Mouse (Mus musculus) heart, adult 2 months (tissue): ENCODE measurements around the gene Agpat4. TPM values are rescaled to one million over a fixed set of nuclear protein-coding genes. Genes with fewer than 3 reads are reported as not detected.

Experiments
- DNase-seq, 2 experiments: peaks; one replicate each; pipeline ENCODE4 v3.0.0; 2021
- H3K27ac ChIP-seq: fragments of 200-600 bp; 2 replicates; pipeline ENCODE4 v1.8.1; 2022
- H3K27me3 ChIP-seq: fragments of 200-500 bp; 2 replicates; pipeline ENCODE4 v1.6.1; 2012; ENCODE audit warnings: mild to moderate bottlenecking, low read length, inconsistent platforms, mixed read lengths; ENCODE audit not compliant: control insufficient read depth, insufficient read depth
- H3K36me3 ChIP-seq: fragments of 200-500 bp; 2 replicates; pipeline ENCODE4 v1.6.1; 2012; ENCODE audit warnings: low read length, inconsistent platforms; ENCODE audit not compliant: control insufficient read depth, insufficient read depth
- H3K4me1 ChIP-seq: fragments of 200-500 bp; 2 replicates; pipeline ENCODE4 v1.6.1; 2011; ENCODE audit warnings: low read length; ENCODE audit not compliant: control insufficient read depth, insufficient read depth
- H3K4me3 ChIP-seq: fragments of 200-600 bp; 2 replicates; pipeline ENCODE4 v1.8.1; 2022
- H3K79me2 ChIP-seq: fragments of 200-500 bp; replicated peaks from 2 replicates; pipeline ENCODE4 v1.6.1; 2012; ENCODE audit warnings: mild to moderate bottlenecking, inconsistent platforms, low read length, moderate library complexity, mixed read lengths; ENCODE audit not compliant: control insufficient read depth, insufficient read depth
- H3K9ac ChIP-seq: fragments of 200-500 bp; 2 replicates; pipeline ENCODE4 v1.6.1; 2012; ENCODE audit warnings: low read depth, mild to moderate bottlenecking, control low read depth, inconsistent platforms, low read length, mixed read lengths
- CTCF ChIP-seq: fragments of 200-600 bp; IDR thresholded peaks from 2 replicates; pipeline ENCODE4 v1.8.1; 2022; ENCODE audit warnings: antibody characterized with exemption, mild to moderate bottlenecking, moderate library complexity
- EP300 ChIP-seq: fragments of 200-500 bp; IDR thresholded peaks from 2 replicates; pipeline ENCODE4 v1.6.1; 2011; ENCODE audit warnings: low read depth, low read length, control low read depth; ENCODE audit not compliant: insufficient read depth
- POLR2A ChIP-seq: fragments of 200-500 bp; IDR thresholded peaks from 2 replicates; pipeline ENCODE4 v1.6.1; 2011; ENCODE audit warnings: mild to moderate bottlenecking, low read depth, low read length, control low read depth; ENCODE audit not compliant: insufficient read depth
- WGBS: fragments of 180-500 bp; shearing (Covaris S2); methylation state at CpG from one replicate; pipeline ENCODE4 v1.1.7; 2018; 5-methylcytosine and 5-hydroxymethylcytosine counted together
- intact Hi-C: fragments of 180-260 bp; cut with DNase I; formaldehyde crosslinking; loops from one replicate; pipeline ENCODE4 v1.15.1; 2025
- long read RNA-seq: library from polyadenylated mRNA; stranded (forward); transcript quantifications from one replicate; pipeline ENCODE4 v2.0.0, GENCODE M21; 2021
- polyA plus RNA-seq: library from polyadenylated mRNA; depleted of rRNA; stranded (reverse); fragments of >200 nt; gene quantifications from 2 replicates; pipeline ENCODE4 v1.2.3, GENCODE M21; 2012; rRNA removed
- total RNA-seq, 2 experiments: library from RNA; stranded (reverse); gene quantifications; 2 replicates each; pipeline ENCODE4 v1.2.3; 2021

Gene Agpat4
- total RNA-seq = 1 to 10 TPM; 4.4 to 5.3 TPM
- 4.8 and 5.2 TPM in 2 replicates for polyA plus RNA-seq
- long read RNA-seq, transcript Agpat4-201 (9 exons, 1,915 nt) = major isoform, 6 of 6 reads
- long read RNA-seq, partial matches to known transcripts = 0 of 6 reads
- long read RNA-seq, other reads (novel, unspliced or antisense) = 0 of 6 reads

DNA sequence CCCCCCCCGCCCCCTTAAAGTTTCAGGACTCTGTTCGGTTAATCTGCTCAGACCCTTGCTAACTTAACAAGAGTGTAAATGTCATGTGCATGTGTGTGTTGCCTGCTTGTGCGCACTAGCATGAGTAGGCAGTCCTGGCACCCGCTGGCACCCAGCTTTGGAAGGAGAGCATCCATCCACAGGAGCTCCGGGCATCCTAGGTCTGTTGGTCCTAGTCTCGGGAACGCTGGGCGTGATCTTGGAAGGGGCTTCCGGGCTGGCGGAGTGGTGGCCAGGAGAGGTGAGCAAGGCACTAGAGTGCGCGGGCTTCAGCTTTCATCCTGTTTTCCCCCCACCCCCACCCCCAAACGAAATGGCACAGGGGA is at the start of gene Agpat4:
TSS of gene Agpat4 (plus strand) at position 144 of the 365 bp plus-strand sequence.
- TF ChIP-seq POLR2A (no peak), CTCF (no peak), EP300 (no peak)
- peaks cover 1% of the 10 kb centered on the region for H3K4me1 ChIP-seq
- H3K4me3 ChIP-seq = peak within 1 kb of the TSS; percentile 70
- intact Hi-C loops = loop anchor here (5.0 kb wide), 4 partner anchors 54 to 254 kb away; no protein-coding TSS in a partner anchor
- 2% methylated on average over 13 of the region's 13 CpGs for WGBS
- no peaks in the 10 kb centered on the region for H3K27me3 ChIP-seq
- H3K36me3 ChIP-seq = no peaks in the 10 kb centered on the region; the same call in 1 of the 2 replicates
- peak within 1 kb of the TSS; percentile 86 for H3K27ac ChIP-seq
- H3K79me2 ChIP-seq = no peaks in the 10 kb centered on the region
- H3K9ac ChIP-seq = peak within 1 kb of the TSS; percentile 82
- no peak for DNase-seq

DNA sequence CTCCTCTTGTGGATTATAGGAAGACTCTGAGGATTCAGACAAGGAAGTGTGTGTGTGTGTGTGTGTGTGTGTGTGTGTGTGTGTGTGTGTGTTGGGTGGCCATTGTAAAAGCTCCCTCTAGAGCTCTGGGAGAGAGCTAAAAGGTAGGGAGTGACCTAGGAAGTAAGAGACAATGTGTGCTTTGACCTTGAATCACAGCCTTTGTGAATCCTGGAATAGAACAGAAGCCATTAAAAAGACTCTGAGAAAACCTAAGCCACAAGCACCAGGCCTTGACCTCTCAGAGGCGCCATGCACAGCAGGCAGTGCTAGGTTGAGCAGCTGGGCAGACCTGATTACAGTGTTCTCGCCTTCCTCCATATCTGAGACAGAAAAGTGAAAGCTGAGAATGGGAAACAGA is 41.7 kb upstream of the Agpat4 start:
- no peaks in the 10 kb centered on the region for H3K36me3 ChIP-seq
- H3K27ac ChIP-seq = no peak overlapping the region
- WGBS = 58% methylated on average over 2 of the region's 2 CpGs
- no peaks in the 10 kb centered on the region for H3K79me2 ChIP-seq
- TF ChIP-seq CTCF (no peak), POLR2A (no peak), EP300 (no peak)
- H3K27me3 ChIP-seq = no peaks in the 10 kb centered on the region
- H3K4me1 ChIP-seq = no peaks in the 10 kb centered on the region
- H3K9ac ChIP-seq = no peak overlapping the region
- intact Hi-C loops = no loop called here
- DNase-seq = no peak
- H3K4me3 ChIP-seq = no peak overlapping the region

DNA sequence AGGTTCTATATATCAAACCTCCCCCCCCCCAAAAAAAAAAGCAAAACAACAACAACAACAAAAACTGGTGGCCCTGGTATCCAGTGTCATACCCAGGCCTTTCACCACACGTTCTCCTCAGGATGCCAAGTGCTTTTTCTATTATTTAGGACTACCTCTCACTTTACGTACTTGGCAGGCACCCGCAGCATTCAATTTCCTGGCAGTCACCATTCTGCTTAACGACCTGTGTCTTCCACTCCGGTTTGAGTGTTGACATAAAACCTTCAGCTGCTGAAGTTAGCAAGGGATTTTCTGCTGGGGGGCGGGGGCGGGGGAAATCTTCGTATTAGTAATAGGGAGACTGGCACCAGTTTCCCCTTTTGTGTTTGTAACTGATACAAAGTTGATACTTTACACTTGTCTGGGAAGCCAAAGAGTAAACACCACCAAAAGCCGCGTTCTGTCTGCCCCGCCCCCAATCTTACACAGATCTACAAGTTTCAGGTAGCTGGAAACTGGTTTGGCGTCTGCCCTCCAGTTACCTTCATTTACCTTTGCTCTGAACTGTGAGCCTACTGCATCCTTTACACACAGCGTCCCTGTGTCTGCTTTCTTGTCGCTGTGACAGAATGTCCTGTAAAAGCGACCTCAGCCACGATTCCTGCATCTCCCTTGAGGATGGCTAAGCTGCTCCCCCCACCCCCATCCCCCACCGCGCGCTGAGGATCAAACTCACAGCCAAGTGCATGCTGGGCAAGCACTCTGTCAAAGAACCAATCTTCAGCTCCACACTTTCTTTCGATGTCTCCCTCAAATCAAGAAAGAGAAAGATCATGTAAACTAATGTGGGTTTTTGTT is 37.6 kb upstream of the Agpat4 start:
- TF ChIP-seq POLR2A (no peak), EP300 (no peak), CTCF (no peak)
- intact Hi-C loops = no loop called here
- no peak for DNase-seq
- Histone ChIP-seq H3K36me3 (no peaks in the 10 kb centered on the region), H3K79me2 (no peaks in the 10 kb centered on the region), H3K9ac (no peak overlapping the region), H3K27me3 (no peaks in the 10 kb centered on the region), H3K27ac (no peak overlapping the region), H3K4me3 (no peak overlapping the region), H3K4me1 (no peaks in the 10 kb centered on the region)
- 33% methylated on average over 20 of the region's 20 CpGs for WGBS

DNA sequence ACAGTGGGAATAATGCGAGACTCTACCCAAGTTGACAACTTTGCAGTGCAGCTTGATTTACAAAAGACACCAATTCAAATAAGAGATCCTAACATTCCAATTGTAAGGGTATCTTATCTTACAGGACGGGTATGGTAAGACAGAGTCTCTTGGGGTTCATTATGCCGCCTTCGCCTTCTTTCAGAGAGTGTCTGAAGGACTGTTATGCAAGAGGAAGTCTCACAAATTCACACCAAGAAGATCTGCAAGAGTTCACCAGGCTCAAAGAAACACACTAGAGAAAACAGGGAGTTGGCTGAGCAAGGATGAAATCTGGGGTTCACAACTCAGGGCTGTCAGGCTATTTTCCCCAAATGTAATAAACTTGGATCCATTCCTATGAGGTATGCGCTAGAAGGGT is 36.3 kb upstream of the Agpat4 start:
- H3K27ac ChIP-seq = no peak overlapping the region
- no peaks in the 10 kb centered on the region for H3K27me3 ChIP-seq
- no peaks in the 10 kb centered on the region for H3K79me2 ChIP-seq
- H3K9ac ChIP-seq = no peak overlapping the region
- H3K4me3 ChIP-seq = no peak overlapping the region
- H3K36me3 ChIP-seq = no peaks in the 10 kb centered on the region
- no peak for TF ChIP-seq CTCF
- no peak for TF ChIP-seq EP300
- TF ChIP-seq POLR2A = no peak
- intact Hi-C loops = no loop called here
- DNase-seq = no peak
- 65% methylated on average over 5 of the region's 5 CpGs for WGBS
- H3K4me1 ChIP-seq = no peaks in the 10 kb centered on the region

DNA sequence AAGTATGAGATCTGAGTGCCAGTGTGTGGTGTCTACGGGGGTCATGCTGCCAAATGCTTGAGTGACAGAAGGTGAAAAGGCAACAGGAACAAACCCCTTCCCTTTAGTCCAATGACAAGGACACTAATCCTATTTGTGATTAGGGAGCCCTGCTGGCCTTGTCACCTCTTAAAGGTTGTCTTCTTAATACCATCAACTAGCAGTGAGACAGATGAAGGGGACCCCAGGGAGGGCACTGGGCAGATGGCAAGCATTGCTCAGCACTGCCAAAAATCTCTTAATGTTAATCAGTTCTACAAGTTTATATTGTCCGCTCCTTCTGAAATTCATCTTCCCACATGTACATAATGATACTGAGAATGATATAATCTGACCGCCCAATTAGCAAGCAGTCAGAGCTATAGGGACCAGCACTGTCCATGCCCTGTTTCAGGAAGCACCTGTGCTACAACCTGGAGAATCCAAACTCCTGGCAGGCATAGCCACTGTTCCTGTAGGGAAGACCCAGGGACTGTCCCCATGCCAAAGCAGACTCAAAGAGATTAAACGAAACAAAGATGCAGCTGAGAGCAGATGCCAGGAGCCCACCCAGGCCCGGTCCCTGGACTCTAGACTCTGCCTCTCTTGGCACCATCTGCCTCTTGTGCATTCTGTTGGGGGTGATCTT is 28.1 kb upstream of the Agpat4 start:
- no peak for DNase-seq
- no peak overlapping the region for H3K4me3 ChIP-seq
- TF ChIP-seq CTCF (no peak), EP300 (no peak), POLR2A (no peak)
- no peak overlapping the region for H3K27ac ChIP-seq
- no peak overlapping the region for H3K9ac ChIP-seq
- H3K79me2 ChIP-seq = no peaks in the 10 kb centered on the region
- no peaks in the 10 kb centered on the region for H3K36me3 ChIP-seq
- no peaks in the 10 kb centered on the region for H3K4me1 ChIP-seq
- intact Hi-C loops = no loop called here
- WGBS = 67% methylated on average over 5 of the region's 5 CpGs
- H3K27me3 ChIP-seq = no peaks in the 10 kb centered on the region

DNA sequence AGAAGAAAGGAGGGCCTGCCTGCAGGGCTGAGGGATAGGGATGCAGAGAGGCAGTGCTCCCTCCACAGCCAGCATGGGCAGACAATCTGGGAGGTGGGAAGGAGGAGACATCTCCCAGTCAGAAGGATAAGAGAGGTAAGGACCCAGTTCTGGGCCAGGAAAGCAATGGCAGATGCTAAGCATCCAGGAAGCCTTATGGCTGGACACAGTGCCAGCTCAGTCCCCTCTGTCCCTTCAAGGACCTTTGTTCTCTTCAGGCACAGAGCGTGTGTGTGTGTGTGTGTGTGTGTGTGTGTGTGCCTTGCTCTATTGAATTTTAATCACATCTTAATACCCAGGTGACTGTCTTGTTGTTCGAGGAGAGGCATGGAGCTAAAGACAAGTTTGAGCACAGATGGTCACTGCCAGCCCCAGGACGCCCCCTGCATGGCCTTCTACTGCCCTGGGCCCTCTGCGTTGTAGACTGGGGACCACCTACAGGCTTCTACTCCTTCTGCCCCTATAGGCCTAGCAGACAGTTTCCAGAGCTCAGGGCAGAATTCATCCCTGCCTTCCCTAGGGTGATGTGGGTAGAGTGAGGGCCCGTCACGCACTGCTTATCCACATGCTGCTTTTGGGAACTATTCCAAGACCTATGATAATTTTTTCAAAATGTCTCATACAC is 25.5 kb upstream of the Agpat4 start:
- H3K27me3 ChIP-seq = no peaks in the 10 kb centered on the region
- H3K36me3 ChIP-seq = no peaks in the 10 kb centered on the region
- WGBS = 82% methylated on average over 6 of the region's 6 CpGs
- H3K27ac ChIP-seq = no peak overlapping the region
- no peak overlapping the region for H3K9ac ChIP-seq
- no peak for DNase-seq
- no peaks in the 10 kb centered on the region for H3K79me2 ChIP-seq
- TF ChIP-seq EP300 (no peak), POLR2A (no peak), CTCF (no peak)
- H3K4me1 ChIP-seq = no peaks in the 10 kb centered on the region
- no peak overlapping the region for H3K4me3 ChIP-seq
- intact Hi-C loops = no loop called here
